Mouse (Mus musculus) embryo, embryonic 11.5 days (tissue): ENCODE data around the gene Ctnnbip1.
"Not testable (repeated sequence)": the region's sequence is repeated elsewhere in the genome, so short reads cannot be mapped to it uniquely, and the experiment has no call there.

ENCODE experiments used
- DNase-seq: peaks from one replicate; pipeline ENCODE4 v3.0.0-alpha.2; 2012; ENCODE audit warnings: low read depth, low spot score

Gene Ctnnbip1

GRCm38 (mm10) chr4:149586783-149587595 is 69.0 kb downstream of the Ctnnbip1 start:
- no peak for DNase-seq

DNA sequence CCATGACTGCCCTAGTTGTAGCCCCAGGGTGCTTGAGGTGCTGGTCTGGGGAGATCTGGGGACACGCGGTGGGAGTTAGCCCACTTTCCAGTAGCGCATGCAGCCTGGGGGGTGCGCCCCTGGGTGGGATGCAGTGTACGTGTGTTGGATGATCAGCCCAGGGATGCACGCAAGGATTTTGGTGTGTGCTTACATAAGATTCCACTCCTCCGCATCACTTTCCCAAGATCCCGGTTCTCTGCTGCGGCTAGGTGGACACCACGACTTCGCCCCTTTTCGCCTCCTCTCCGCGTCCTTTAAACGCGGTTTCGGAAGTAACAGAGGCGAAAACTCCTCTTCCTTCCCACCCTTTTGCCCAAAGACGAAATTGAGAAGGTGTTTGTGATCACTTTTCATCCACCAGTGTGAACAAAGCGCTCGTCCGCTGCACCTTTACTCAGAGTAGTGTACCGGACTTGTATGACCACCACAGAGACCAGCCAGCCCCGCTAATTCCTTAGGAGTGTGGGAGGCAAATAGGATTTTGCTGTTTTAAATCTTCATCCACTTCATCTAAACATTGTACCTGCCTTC is 69.6 kb downstream of the Ctnnbip1 start:
- DNase-seq, result no peak

DNA sequence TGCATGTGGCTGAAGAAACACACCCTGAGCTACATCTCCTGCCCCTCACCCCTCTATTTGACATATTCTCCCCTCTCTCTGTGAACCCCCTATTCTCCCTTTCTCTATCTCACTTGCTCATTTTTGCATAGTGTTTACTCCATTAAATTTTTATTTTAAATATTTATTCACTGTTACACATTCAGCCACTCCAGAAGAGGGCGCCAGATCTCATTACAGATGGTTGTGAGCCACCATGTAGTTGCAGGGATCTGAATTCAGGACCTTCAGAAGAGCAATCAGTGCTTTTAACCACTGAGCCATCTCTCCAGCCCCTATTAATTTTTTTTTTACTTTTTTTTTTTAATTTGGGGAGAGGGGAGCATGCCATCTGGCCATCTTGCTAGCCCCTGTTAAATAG is 72.2 kb downstream of the Ctnnbip1 start:
- no peak for DNase-seq

- no peak for DNase-seq
Measured at GRCm38 (mm10) chr4:149591486-149591885, 73.5 kb downstream of the Ctnnbip1 start.

DNA sequence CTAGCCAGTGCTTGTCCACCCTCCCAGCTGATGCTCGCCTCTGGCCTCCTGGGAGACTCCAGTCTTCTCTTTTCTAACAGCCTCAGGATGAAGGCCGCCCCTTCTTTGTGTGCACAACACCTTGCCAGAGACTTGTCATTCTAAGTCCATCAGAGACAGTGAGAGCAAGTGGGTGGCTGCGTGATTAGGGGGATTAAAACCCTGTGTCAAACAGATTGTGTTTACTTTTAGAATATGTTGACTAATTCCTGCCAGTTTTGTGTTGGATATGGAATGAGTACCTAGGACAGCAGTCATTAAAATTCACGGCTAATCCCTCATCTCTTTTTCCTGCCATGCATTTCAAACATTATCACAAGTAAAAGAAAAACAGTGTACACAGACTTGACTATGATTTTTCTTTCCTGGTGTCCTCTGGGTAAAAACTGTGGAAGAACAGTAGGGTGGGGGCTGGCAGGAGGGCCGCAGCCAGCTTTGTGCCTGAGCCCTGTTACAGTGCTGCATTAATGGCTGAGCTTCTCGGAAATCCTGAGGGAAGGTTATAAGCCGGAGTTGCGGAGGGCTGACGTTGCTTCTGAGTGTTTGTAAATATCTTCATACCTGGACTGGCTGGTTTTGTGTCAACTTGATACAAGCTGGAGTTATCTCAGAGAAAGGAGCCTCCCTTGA is 77.0 kb downstream of the Ctnnbip1 start:
- DNase-seq, result no peak

- DNase-seq, result no peak
Measured at GRCm38 (mm10) chr4:149597641-149598208, 79.7 kb downstream of the Ctnnbip1 start.

DNA sequence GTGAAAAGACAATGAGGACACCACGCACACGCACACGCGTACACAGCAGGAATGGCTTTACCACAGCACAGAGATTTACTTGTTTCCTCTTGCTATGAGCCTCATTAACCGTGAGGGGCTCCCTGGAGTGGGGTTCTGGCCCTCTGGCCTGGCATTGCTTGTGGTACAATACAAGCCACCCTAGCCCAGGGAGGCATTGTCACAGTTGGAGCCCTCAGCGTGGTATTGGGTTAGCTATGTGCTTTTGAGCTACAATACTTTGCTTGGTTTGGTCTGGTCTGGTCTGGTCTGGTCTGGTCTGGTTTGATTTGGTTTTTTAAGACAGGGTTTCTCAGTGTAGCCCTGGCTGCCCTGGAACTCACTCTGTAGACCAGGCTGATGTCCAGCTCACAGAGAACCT is 81.5 kb downstream of the Ctnnbip1 start:
- DNase-seq, result no peak

GRCm38 (mm10) chr4:149600130-149600529 is 82.1 kb downstream of the Ctnnbip1 start:
- no peak for DNase-seq

DNA sequence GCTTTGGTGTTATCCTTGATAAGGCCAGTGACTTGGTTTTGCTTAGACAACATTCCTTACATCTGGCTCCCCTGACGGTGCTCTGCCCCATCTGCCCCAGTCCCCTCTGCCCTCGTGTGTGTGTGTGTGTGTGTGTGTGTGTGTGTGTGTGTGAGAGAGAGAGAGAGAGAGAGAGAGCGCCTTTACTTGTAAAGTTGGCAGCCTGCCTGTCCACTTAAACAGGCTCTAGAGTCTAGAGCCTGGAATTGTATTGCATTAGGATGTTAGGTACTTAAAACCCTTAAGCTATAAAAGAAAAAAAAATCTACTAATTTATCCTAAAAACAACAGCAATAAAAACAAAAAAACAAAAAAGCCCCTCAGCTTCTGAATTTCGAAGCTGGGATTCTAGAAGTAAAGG is 83.4 kb downstream of the Ctnnbip1 start:
- DNase-seq, result no peak

- DNase-seq, result no peak
Measured at GRCm38 (mm10) chr4:149602236-149602635, 84.2 kb downstream of the Ctnnbip1 start.

DNA sequence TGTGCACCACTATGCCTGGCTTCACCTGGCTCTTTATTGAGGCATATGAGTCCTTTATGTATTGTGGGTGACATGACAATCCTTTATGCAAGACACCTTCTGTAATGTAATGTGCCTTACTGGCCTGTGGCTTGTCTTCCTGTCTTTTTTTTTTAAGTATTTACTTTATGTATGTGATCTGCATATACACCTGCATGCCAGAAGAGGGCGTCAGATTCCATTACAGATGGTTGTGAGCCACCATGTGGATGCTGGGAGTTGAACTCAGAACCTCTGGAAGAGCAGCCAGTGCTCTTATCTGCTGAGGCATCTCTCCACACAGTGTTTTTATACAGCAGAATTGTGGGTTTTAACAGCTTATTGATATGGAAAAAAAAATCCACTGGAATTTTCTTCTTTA is 85.8 kb downstream of the Ctnnbip1 start:
- no peak for DNase-seq

GRCm38 (mm10) chr4:149604518-149604917 is 86.5 kb downstream of the Ctnnbip1 start:
- no peak for DNase-seq

GRCm38 (mm10) chr4:149606056-149606455 is 88.0 kb downstream of the Ctnnbip1 start:
- no peak for DNase-seq

- DNase-seq, result no peak
Measured at GRCm38 (mm10) chr4:149606766-149607358, 88.8 kb downstream of the Ctnnbip1 start.

DNA sequence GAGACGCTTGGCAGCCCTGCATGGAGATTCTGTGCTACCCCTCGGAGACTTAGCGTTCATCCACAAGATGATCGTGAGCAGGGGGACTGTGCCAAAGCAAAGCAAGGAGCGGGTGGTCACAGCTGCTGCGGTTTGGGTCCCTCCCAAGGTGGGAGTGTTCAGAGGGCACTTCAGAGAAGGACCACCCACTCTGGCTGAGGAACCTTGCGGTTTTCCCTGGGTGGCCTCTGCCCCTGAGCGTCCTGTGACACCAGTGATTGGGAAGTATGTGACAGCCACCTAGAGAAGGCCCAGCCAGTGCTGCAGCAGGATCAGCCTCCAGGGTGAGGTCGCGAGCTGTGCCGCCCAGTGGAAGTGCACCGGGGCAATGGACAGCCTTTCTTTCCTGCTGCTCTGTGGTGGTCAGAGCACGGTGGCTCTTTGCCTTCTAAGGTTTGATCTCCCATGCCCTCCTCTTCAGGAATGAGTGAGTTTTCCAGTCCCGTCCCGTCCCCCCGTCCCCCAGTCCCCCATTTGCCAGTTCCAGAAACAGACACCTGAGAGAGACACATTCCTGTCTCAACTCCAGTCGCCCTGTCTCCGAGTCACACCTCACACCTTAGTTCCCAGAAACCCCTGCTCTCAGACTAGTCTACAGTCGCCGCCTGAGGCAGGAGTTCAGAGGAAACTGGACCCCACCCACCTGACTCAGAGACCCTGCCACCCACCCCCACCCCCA is 89.7 kb downstream of the Ctnnbip1 start:
- no peak for DNase-seq

DNA sequence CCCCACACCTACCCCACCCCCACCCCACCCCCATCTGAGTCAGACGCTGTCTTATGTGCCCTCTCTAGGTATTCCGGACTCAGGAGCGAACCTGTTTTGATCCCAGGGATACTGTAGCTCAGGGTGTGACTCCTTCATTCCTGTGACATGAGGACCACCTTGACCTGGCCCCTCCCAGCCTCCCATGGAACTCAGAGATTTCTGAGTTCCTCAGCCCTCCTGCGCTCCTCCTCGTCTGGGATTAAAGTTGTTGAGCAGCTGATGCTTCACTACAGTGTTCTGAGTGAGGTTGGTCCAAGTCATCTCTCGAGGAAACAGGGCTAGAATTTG is 90.2 kb downstream of the Ctnnbip1 start:
- DNase-seq, result no peak

DNA sequence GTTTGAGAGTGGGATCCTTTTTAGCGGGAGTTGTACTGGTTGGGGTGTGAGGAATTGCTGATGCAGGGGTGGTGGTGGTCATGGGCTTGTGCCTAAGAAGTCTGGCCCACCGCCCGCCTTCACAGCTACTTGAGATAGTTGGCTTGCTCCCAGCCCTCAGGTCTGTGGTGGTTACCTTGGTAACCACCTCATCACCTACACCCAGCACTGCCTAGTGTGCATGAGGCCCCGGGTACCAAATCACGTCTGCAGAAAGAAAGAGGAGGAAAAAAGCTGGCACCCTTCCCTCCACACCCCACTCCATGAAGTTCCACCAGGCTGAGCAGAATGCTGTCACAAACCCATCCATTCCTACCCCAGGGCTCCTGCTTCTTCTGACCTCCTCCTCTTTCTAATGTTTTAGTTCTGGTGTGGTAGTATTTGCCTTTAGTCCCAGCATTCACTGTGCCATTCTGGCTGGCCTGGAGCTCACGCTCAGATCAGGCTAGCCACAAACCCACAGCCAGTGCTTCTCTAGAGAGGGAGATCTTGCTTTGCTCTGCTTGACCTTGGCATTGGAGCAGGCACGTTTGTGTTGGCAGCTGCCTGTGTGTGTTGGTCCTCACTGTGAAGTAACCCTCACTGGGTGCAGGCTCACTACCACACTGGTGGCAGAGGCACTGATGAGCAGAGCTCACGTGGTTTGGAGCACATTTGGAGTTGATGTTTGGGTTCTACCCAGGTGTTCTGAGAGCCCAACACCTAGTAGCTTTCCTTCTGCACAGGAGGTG is 91.4 kb downstream of the Ctnnbip1 start:
- no peak for DNase-seq

DNA sequence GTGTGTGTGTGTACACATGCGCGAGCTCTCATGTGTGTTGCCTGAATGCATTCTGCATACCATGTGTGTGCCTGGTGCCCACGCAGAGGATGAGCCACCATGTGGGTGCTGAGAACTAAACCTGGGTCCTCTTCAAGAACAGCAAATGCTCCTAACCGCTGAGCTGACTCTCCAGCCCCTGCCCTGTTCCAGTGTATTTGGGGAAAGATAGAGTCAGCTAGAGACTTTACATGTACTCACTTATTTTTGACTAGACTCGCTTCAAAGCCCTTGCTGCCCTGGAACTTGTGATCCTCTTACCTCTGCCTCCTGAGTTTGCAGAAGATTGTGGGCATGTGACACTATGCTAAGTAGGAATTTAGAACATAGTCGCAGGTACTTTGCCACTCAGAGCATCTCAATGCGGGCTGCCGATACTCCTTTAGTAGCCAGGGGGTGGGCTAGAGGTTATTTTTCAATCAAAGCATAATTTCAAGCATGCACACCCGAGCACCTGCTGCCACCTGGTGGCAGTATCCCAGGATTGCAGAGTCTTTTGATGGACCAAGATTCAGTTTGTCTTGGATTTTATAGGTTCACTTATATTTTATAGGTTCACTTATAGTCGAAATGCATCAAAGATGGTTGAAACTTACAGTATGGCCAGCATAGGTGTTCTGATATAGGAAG is 93.5 kb downstream of the Ctnnbip1 start:
- peak; percentile 54 for DNase-seq

GRCm38 (mm10) chr4:149613497-149613896 is 95.5 kb downstream of the Ctnnbip1 start:
- not testable (repeated sequence) for DNase-seq

DNA sequence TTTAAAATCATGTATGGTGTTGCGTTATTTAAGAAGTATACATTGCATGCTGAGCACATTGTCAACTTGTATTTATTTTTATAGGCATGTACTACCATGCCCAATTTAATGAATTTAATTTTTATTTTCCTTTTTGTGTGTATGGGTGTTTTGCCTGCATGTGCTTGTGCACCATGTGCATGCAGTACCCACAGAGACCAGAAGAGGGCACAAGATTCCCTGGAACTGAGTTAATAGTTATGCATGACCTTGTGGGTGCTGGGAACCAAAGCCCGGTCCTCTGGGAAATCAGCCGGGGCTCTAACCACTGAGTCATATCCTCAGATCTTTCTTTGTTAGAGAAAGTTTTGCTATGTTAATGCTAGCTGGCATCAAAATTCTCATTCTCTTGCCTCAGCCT is 96.8 kb downstream of the Ctnnbip1 start:
- DNase-seq, result no peak
